Mouse (Mus musculus) stomach, embryonic 14.5 days (tissue): ENCODE results near the gene Efnb1. TPM values are rescaled to one million over a fixed set of nuclear protein-coding genes. Genes with fewer than 3 reads are reported as not detected.
A peak's percentile ranks its signal among the peaks of the same experiment; 100 is the strongest.

Source experiments
- ATAC-seq: fragments of 200-750 bp; cut with Nextera tagmentation; 2 replicates; pipeline ENCODE4 v1.8.0; 2017; ENCODE audit warnings: low read depth, moderate TSS enrichment; ENCODE audit not compliant: insufficient number of reproducible peaks, insufficient read depth, low FRiP score
- H3K27ac ChIP-seq: fragments of 300-500 bp; sonication (generic); 2 replicates; pipeline ENCODE4 v1.5.1; 2014; ENCODE audit warnings: mild to moderate bottlenecking, low read length, moderate library complexity, mixed read lengths
- H3K27me3 ChIP-seq: fragments of 300-500 bp; sonication (generic); 2 replicates; pipeline ENCODE4 v1.6.1; 2014; ENCODE audit warnings: low read length, control low read depth, mixed read lengths; ENCODE audit not compliant: control insufficient read depth, insufficient read depth
- H3K36me3 ChIP-seq: fragments of 300-500 bp; sonication (generic); 2 replicates; pipeline ENCODE4 v1.6.1; 2014; ENCODE audit warnings: mild to moderate bottlenecking, control low read depth, low read length, moderate library complexity, mixed read lengths; ENCODE audit not compliant: control insufficient read depth, insufficient read depth
- H3K4me1 ChIP-seq: fragments of 300-500 bp; sonication (generic); 2 replicates; pipeline ENCODE4 v1.6.1; 2014; ENCODE audit warnings: low read length, control low read depth, mixed read lengths; ENCODE audit not compliant: control insufficient read depth, insufficient read depth
- H3K4me2 ChIP-seq: fragments of 300-500 bp; sonication (generic); replicated peaks from 2 replicates; pipeline ENCODE4 v1.6.1; 2014; ENCODE audit warnings: low read depth, low read length, control low read depth
- H3K4me3 ChIP-seq: fragments of 300-500 bp; sonication (generic); 2 replicates; pipeline ENCODE4 v1.5.1; 2014; ENCODE audit warnings: low read depth, low read length, control low read depth
- H3K9ac ChIP-seq: fragments of 300-500 bp; sonication (generic); replicated peaks from 2 replicates; pipeline ENCODE4 v1.6.1; 2014; ENCODE audit warnings: low read depth, mild to moderate bottlenecking, control low read depth, low read length, moderate library complexity, mixed read lengths
- H3K9me3 ChIP-seq: fragments of 300-500 bp; sonication (generic); 2 replicates; pipeline ENCODE4 v1.6.1; 2016; ENCODE audit warnings: low read depth, low read length, control low read depth; ENCODE audit not compliant: control insufficient read depth
- WGBS: fragments of 180-500 bp; shearing (Covaris S2); extraction: QIAGEN DNeasy Blood & Tissue Kit; methylation state at CpG from one replicate; pipeline ENCODE4 v1.1.7; 2014; 5-methylcytosine and 5-hydroxymethylcytosine counted together
- polyA plus RNA-seq: library from polyadenylated mRNA; unstranded; fragments of >200 nt; fragmentation: Nextera tagmentation; extraction: Ambion mirVana; gene quantifications from 2 replicates; pipeline ENCODE4 v1.2.1, GENCODE M21; 2014

Gene Efnb1
- polyA plus RNA-seq, 1 experiment from 2014 or later, result 24.7 TPM

DNA sequence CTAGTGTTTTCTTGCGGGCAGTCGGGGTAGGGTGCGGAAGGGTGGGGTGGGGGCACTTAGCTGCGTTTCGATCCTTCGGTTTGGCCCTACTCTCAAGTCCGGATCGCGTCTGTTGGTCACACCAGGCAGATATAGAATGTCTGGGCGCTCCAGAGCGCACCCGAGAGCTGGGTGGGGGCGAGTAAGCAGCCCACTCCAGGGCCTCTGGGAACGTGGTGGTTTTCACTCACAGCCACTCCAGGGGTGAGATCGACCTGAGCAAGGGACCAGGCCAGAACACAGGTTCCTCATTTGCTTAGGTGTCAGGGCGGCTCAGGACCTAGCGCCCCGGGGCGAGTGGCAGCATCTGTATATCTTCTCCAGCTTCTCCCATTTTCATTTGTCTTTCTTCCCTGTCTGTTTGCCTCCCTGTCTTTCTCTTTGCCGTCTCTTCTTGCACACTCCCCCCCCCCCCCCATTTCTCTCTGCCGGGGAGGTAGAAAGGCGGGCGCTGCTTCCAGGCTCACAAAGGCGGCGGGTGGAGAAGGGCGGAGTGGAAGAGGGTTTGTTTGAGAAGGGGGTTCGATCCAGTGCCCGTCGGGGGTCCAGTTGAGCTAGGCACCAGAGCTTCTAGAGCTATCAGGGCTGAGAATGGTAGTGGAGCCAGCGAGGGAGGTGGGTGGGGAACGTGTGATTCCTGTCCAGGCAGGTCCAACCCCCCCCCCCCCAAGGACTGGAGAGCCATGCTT is 1.4 kb downstream of the Efnb1 start:
- H3K4me1 ChIP-seq, result peaks cover 3% of the 10 kb centered on the region; the same call in 1 of the 2 replicates
- H3K27me3 ChIP-seq, result no peaks in the 10 kb centered on the region
- peak overlapping the region; percentile 82; the same call in 1 of the 2 replicates for H3K27ac ChIP-seq
- H3K4me3 ChIP-seq, result peak overlapping the region; percentile 63
- no peaks in the 10 kb centered on the region for H3K36me3 ChIP-seq
- H3K4me2 ChIP-seq, result peak overlapping the region; percentile 60
- no peak for ATAC-seq
- peak overlapping the region; percentile 73 for H3K9ac ChIP-seq
- 23% methylated on average over 30 of the region's 31 CpGs for WGBS
- H3K9me3 ChIP-seq, result no peaks in the 10 kb centered on the region

DNA sequence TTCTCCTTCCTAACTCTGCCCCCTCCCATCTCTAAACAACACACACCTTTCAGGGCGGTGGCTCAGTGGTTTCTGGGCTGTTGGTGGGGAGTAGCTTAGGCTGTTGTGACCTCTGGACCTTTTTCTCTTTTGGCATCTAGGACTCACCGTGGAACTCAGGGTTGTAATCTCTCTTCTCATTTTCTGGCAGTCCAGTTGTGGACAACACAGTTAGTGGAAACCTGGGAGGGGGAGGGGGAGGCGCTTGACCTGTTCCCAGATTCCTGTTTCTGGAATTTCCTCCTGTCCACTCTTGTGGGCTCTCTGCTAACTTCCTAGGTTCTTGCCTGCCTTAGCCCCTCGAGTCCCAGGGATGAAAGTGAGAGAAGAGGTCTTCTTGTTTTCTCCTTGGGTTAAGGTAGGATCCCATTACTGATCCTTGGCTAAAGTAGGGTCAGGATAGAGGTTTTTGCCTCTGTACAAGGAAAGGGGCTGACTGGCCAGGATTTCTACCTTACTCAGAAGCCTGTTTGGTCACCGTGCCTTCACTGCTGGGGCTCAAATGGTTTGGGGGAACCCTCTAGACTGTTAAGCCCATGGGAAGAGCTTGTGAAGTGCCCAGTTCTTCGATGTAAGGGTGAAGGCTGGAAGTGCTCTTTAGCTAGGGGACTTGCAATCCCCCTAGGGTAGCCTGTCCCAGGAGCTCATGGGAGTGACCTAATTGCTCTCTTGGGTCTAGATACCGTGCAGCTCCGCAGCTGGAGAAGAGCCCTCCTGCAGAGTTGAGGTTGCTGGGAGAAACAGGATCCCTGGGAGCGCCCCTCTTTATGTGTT is 2.2 kb downstream of the Efnb1 start:
- Histone ChIP-seq H3K9ac (peak overlapping the region; percentile 73), H3K36me3 (no peaks in the 10 kb centered on the region), H3K4me3 (peak overlapping the region; percentile 63), H3K4me1 (peaks cover 3% of the 10 kb centered on the region; the same call in 1 of the 2 replicates), H3K9me3 (no peaks in the 10 kb centered on the region), H3K4me2 (peak overlapping the region; percentile 60), H3K27me3 (no peaks in the 10 kb centered on the region), H3K27ac (peak overlapping the region; percentile 27; the same call in 1 of the 2 replicates)
- 28% methylated on average over 9 of the region's 9 CpGs for WGBS
- ATAC-seq, result no peak

DNA sequence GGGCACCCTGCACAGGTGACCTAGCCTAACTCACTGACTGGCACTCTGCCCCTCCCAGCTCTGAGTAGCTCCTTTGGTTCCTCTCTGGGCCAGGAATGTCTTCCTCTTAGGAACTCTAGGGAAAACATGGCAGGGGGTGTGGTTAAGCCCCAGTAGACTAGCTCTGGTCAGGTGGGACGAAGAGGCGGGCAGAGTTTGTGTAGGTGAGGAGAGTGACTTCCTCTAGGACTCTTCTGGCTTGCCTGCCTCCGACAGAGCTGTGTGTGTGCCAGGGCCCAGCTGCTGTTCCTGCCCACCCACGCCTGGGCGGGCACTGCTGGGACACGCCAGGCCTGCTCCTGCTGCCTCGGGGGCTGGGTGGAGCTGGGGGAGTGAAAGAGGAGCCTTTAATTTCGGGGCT is 5.1 kb downstream of the Efnb1 start:
- 0 out of 2 replicates have a peak overlapping the region, but pooled peaks have one; percentile 3 for H3K4me3 ChIP-seq
- H3K9ac ChIP-seq, result no peak overlapping the region
- no peak overlapping the region for H3K27ac ChIP-seq
- H3K36me3 ChIP-seq, result no peaks in the 10 kb centered on the region
- H3K27me3 ChIP-seq, result no peaks in the 10 kb centered on the region
- H3K4me2 ChIP-seq, result peak overlapping the region; percentile 60
- H3K4me1 ChIP-seq, result peaks cover 3% of the 10 kb centered on the region; the same call in 1 of the 2 replicates
- peak; percentile 21; the same call in 1 of the 2 replicates for ATAC-seq
- 69% methylated on average over 8 of the region's 8 CpGs for WGBS
- no peaks in the 10 kb centered on the region for H3K9me3 ChIP-seq

DNA sequence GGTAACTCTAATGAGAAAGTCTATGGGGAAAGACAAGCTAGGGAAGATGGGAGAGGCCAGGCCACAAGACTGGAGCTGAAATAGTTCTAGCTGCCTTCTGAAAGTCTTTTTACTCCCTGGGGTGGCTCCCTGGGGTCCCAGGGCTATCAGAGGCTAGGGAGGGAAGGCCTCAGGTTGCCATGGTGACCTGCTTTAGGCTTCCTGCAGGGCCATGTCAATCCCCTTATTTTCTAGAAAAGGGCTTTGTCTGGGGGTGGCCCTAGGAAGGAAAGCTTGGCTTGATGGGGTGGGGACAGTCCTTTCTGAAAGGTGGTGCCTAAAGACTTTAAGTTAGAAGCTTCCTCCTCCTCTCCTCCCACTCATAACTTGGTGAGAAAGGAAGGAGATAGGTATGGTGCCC is 6.0 kb downstream of the Efnb1 start:
- Histone ChIP-seq H3K4me2 (no peak overlapping the region), H3K4me3 (no peak overlapping the region), H3K27me3 (no peaks in the 10 kb centered on the region), H3K9ac (no peak overlapping the region), H3K9me3 (no peaks in the 10 kb centered on the region), H3K36me3 (0 out of 2 replicates have a peak, but pooled peaks cover 2% of the 10 kb centered on the region), H3K27ac (no peak overlapping the region), H3K4me1 (peaks cover 3% of the 10 kb centered on the region; the same call in 1 of the 2 replicates)
- ATAC-seq, result no peak

DNA sequence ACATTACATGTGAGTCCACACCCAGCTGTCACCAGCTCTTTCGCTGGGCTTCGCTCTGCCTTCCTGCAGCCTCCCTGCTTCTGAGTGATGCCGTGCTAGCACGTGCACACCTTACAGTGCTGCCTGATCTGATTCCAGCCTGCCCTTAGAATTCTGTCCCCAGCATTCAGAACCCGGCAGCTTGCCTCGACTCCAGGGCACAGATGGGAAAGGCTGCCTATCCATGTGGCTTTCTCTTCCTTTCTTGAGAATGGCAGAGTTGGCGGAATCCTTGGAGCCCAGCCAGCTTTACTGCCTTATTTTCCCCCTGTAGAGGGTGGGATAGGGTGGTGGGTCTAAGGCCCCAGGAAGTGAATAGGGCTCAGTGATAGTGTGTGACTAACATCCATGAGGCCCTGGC is 9.6 kb downstream of the Efnb1 start:
- Histone ChIP-seq H3K4me1 (0 out of 2 replicates have a peak, but pooled peaks cover 3% of the 10 kb centered on the region), H3K9ac (no peak overlapping the region), H3K9me3 (no peaks in the 10 kb centered on the region), H3K36me3 (peaks cover 3% of the 10 kb centered on the region; the same call in 1 of the 2 replicates), H3K4me3 (no peak overlapping the region), H3K27me3 (no peaks in the 10 kb centered on the region), H3K4me2 (no peak overlapping the region), H3K27ac (no peak overlapping the region)
- 91% methylated on average over 7 of the region's 7 CpGs for WGBS
- no peak for ATAC-seq

DNA sequence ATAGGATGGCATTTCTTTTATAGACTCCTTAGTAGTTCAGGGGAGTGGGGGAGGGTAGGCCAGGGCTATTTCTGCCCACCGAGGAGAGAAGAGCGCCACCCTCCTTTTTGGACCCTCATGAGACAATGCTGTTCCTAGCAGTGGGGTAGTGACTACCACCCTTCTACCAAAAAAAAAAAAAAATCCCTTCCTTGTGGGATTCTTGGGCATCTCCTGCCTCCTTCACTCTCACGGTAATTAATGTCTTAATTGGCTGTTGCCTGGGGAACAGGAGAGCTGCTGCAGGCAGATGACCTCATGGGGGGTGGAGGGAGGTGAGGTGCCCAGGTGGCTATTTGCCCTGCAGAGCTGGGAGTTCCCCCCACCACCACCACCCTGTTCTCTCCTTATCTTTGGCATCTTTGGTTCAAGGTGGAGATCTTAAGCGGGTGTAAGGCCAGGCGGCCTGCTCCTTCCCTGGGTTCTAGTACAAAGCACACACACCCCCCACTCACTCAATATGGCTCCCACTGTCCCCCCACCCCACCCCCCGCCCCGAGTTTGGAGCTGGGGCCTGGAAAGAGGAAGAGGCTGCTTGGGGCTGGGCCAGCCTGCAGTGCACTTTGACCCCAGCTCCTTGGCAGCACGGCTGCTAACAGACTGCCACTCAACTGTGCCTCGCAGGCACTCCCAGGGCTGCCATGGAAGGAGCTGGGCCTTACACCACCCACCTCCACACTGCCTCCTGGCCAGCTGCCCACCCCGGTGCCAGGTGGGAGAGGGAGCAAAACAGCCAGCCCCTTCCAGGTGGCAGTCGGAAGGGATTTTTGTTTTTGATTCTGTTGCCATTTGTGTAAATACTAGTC is 12.4 kb downstream of the Efnb1 start:
- Histone ChIP-seq H3K9ac (no peak overlapping the region), H3K4me2 (no peak overlapping the region), H3K27me3 (no peaks in the 10 kb centered on the region), H3K9me3 (no peaks in the 10 kb centered on the region), H3K36me3 (peaks cover 3% of the 10 kb centered on the region; the same call in 1 of the 2 replicates), H3K4me1 (no peaks in the 10 kb centered on the region), H3K4me3 (no peak overlapping the region), H3K27ac (no peak overlapping the region)
- no peak for ATAC-seq
- WGBS, result 63% methylated on average over 11 of the region's 11 CpGs

DNA sequence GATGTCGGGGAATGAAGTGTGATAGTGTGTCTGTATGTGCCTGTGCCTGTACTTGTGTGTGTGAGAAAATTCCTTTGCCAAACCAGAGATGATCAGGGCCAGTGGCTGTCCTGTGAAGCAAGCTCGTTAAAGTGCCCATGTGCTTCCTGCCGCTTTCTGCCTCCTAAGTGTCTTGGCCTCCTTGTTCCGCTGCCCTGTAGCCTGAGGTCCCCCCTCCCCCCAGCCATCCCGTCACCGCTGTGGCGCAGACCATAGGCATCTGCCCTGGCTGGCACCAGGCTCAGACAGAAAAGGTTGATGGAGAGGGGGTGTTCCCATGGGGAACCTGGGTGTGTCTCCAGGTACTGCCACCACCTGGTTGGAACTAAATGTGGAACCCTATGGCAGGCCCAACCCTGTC is 13.1 kb downstream of the Efnb1 start:
- Histone ChIP-seq H3K27me3 (no peaks in the 10 kb centered on the region), H3K36me3 (peaks cover 3% of the 10 kb centered on the region; the same call in 1 of the 2 replicates), H3K4me1 (no peaks in the 10 kb centered on the region), H3K9me3 (no peaks in the 10 kb centered on the region), H3K4me2 (no peak overlapping the region), H3K4me3 (no peak overlapping the region), H3K27ac (no peak overlapping the region), H3K9ac (no peak overlapping the region)
- ATAC-seq, result no peak
- WGBS, result 74% methylated on average over 7 of the region's 7 CpGs

DNA sequence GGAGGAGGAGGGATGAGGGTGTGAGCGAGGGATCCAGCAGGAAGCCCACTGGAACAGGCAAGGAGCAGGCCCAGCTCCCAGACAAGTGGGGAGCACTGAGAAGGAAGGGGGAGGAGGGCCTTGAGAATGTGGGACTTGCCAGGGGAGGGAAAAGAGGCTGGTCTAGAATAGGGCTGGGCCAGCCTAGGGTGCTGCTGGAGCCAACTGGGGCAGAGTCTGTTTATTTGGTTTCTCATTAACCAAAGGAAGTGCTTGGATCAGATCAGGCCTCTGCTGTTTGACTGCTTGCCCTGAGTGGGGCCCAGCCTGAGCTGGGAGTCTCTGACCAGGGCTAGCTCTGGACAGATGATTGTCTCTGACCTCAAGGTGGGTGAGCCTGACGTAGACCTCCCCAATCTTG is 14.0 kb downstream of the Efnb1 start:
- no peaks in the 10 kb centered on the region for H3K9me3 ChIP-seq
- WGBS, result 58% methylated on average over 2 of the region's 2 CpGs
- H3K4me1 ChIP-seq, result no peaks in the 10 kb centered on the region
- no peak overlapping the region for H3K27ac ChIP-seq
- no peak overlapping the region for H3K9ac ChIP-seq
- H3K27me3 ChIP-seq, result no peaks in the 10 kb centered on the region
- peaks cover 3% of the 10 kb centered on the region; the same call in 1 of the 2 replicates for H3K36me3 ChIP-seq
- H3K4me3 ChIP-seq, result no peak overlapping the region
- H3K4me2 ChIP-seq, result no peak overlapping the region
- peak; percentile 68 for ATAC-seq
